Mouse (Mus musculus) thymus, adult 18-20 months (tissue): Measurements from ENCODE around the gene Mpnd.
"Not testable (repeated sequence)": the region's sequence is repeated elsewhere in the genome, so short reads cannot be mapped to it uniquely, and the experiment has no call there.

Experiments used
- DNase-seq, 2 experiments: peaks; one replicate each; pipeline ENCODE4 v3.0.0; 2022; ENCODE audit warnings: mixed read lengths in 2 of 2

Gene Mpnd

DNA sequence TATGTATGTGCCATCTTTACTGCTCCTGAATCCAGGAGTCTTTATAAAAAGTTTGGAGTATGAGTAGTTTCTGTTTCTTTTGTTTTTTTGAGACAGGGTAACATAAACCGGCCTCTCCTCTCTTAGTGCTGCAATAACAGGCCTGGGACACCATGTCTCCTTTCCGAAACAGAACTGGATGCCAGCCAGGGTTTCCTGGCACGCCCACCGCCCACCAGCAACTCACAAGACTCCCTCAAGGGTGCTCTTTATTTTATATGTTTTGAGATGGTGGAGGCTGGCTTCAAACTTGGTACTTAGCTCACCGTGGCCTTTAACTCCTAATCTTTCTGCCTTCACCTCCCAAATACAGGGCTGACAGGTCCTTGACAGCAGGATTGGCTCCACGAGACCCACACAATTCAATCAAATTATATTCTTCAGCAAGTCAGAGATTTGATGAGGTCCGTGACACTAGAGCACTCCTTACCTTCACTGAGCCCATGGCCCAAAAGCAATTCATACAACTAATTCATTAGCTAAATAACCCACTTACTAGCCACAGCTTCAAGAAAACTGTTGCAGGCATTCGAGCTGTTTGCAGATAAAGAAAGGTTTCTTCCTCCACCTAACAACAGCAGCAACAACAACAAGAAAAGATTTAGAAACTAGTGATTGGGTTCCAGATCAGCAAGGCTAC, 33.2 kb downstream of the Mpnd start:
- no peak for DNase-seq

DNA sequence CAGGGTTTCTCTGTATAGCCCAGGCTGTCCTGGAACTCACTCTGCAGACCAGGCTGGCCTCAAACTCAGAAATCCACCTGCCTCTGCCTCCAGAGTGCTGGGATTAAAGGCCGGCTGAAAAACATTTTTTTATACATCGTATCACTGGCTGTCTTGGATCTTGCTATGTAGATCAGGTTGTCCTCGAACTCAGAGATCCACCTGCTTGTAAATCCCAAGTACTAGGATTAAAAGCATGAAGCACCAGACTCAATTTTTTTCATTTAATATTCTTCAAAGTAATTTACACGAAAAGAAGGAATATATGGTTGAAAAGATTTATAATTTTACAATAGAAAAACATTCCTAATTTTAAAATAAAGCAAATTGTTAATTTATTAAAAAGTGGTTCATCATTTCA, 33.8 kb downstream of the Mpnd start:
- DNase-seq, result no peak

DNA sequence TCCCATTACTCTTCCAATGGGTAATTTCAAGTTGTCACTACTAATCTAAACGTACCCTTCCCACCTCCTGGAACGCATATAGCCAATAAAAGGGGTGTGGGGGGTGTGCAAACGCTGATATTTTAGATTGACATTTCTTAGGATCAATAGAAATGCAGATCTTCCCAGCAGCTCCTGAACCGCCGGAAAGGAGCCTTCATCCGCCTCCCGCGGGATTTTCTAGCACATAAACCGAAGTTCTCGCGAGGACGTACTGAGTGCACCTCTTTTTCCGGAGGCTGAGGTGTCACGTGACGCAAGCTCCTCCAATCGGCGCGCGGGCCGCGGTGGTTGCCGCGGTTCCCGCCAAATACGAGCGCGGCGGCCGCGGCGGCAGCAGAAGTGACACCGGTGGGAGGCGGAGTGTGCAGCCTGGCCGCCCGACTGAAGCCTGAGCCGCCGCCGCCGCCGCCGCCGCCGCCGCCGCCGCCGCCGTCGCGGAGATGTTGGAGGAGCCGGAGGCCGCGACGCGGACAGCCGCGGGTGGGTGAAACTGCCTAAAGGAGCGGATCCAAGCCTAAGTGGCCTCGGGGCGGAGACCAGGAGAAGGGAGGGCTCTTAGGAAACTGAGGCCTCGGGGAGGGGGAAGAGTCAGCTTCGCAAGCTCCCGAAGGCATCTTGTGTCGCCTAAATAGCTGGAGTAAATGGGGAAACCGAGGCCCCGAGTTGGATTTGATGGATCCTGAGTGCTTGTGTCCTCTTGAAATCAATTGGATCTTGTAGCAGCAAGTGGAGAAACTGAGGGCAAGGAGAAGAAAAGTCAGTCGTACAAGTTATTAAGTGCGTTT, 34.7 kb downstream of the Mpnd start, which contains the start of gene Chaf1a:
Gene Chaf1a (plus strand): TSS at position 410 of the 827 bp plus-strand sequence.
- peak; percentile 92 to 93 for DNase-seq

DNA sequence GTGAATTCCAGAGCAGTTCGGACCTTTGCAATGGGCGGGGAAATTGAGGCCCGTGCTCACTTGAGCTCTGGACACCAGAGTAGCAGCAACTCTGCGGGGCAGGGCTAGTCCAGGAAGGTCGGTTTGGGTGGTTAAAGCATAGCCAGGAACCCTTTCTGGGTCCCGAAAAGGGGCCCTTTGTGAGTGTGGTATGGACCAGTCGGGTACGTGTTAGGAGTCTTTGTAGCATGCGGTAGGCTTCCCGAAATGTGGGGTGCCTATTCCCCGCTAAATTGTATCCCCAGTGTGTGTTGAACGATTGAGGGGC, 35.3 kb downstream of the Mpnd start:
- DNase-seq, result no peak

DNA sequence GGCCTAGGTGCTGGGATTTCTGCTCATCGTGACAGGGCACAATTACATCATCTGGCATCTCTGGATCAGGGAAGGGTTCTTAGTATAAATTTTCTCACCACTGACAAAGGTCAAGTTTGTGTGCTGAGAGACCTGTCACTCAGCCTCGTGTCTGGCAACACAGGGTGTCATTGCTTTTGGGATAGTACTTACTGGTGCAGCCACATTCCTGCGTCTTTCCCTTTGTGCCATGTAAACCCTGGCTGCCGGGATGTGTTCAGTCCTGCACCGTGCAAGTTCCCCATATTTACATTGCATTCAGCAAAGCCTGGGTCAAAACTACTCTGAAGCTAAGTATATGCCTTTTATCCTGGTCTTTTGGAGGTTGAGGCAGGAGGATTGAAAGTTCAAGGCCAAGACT, 45.9 kb downstream of the Mpnd start:
- no peak for DNase-seq

DNA sequence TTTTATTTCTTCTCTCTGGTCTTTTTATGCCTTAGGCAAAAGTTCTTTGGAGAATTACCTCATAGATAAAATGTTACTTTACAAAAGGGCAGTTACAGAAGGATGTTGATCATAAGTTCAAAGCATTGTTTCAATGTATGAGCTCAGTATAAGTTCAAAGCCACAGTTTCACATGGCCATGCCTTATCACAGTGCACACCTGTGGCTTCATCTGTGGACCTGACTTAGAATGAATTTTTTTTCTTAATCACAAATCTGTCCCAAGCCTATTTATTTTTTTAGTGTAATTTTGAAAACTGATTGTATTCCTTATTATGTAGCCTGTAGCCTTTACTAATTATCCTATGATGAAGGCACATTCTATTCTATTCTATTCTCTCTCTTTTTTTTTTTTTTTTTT, 49.4 kb downstream of the Mpnd start:
- DNase-seq, result no peak

DNA sequence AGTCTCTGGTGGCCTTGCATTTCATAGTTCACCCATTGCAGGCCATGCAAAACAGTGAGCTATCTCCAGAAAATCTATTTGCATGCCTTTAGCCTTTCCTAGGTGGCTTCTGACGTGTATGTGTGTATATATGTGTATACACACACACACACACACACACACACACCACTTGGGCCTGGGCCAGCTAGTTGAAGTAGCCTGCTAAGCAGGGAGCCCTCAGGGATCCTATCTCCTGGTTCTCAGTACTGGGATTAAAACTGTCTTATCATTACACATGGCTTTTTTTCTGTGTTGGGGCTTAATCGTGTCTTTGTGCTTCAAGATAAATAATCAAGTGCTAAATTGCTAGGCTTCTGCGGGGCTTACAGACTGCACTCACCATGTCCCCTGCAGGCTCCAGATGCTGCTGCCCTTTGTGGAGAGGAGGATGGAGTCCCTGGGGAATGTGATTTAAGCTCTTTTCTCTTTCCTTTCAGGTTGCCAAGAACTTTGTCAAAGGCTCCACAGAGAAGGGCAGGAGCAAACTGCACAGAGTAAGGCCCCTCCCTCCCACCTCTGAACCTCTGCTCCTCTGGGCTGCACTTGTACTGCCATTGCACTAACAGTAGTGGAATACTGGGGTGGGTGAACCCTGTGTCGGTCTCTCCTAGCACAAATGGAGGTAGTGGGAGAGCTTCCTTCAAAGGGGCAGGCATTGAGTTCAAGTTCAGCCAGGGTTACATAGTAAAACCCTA, 50.6 kb downstream of the Mpnd start:
- no peak for DNase-seq

DNA sequence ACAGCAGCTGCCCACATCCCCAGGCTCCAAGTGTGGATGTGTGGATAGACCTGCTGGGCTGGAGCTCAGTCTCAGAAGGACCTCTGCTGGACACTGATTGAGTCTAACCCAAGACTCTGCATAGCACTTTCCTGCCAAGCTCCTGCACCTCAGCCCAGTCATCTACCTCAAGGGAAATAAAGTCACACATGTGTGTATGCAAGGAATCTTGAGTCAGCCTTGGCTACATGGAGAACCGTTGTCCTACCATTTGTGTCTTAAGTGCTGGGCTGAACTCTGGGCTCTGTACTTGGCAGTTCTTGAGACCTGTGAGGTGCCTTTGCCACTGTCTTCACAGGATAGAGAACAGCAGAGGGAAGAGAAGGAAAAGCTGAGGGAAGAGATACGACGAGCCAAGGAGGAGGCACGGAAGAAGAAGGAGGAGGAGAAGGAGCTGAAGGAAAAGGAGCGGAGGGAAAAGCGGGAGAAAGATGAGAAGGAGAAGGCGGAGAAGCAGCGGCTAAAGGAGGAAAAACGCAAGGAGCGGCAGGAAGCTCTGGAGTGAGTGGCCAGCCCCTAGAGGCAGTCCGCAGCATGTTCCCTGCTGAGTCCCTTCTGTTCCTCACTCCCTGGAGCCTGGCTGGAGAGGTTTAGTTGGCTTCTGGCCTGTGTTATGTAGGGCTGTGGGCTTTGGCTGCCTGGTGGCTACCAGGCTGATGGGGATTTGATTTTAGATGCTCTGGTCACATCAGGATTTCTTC, 52.0 kb downstream of the Mpnd start:
- DNase-seq, result no peak

DNA sequence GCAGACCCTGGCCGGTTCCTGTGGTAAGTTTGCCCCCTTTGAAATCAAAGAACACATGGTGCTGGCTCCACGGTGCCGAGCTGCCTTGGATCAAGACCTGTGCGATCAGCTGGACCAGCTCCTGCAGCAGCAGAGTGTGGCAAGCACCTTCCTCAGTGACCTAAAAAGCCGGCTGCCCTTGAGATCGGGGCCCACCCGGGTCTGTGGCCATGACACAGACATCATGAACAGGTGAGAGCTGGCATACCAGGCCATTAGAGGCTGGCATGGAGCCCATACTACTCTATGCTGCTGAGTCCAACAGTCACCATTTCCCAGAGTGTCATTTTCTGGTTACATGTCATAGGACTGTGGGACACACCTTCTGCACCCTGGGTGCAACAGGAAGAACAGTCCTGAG, 56.6 kb downstream of the Mpnd start:
- no peak for DNase-seq

DNA sequence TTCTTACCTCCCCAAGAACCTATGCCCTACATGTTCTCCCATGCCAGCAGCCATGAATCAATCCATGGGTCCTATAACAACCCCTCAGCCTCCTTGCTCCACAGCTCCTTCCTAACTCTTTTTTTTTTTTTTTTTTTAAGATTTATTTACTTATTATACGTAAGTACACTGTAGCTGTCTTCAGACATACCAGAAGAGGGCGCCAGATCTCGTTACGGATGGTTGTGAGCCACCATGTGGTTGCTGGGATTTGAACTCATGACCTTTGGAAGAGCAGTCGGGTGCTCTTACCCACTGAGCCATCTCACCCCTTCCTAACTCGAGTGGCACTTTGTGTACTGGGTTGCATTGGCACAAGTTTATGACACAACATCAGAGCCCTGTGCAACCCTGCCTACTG, 60.2 kb downstream of the Mpnd start:
- not testable (repeated sequence) for DNase-seq
